Comparison of ENCODE assay signal across 9 mouse cellular contexts in genomic region chr19:57193958-57194357, GRCm38 (mm10).
DNase-seq lines count a peak whose midpoint lies in the region; ATAC-seq and TF ChIP-seq lines count a peak whose summit lies in the region.
"Had no signal": no experiment of that assay in that cellular context is flagged by ENCODE, and none has a peak within 500 bp of the region (broad histone marks: within the 10 kb centered on the region; RNA-seq: fewer than 3 reads in every experiment).

No protein-coding gene starts in this region.

- H3K27me3 ChIP-seq in intestine, postnatal 0 days (replicated peaks; ENCODE audit: control insufficient read depth, insufficient read depth, low read length): no peaks in the 10 kb centered on the region
- H3K27me3 ChIP-seq in intestine, embryonic 16.5 days (replicated peaks; ENCODE audit: control insufficient read depth, insufficient read depth, low read length): no peaks in the 10 kb centered on the region
- H3K27me3 ChIP-seq in Patski: no peaks in the 10 kb centered on the region
- H3K27me3 ChIP-seq in kidney, embryonic 16.5 days (ENCODE audit: insufficient read depth, low read length): no peaks in the 10 kb centered on the region
- H3K27me3 ChIP-seq in neural tube, embryonic 15.5 days (replicated peaks): peaks cover 8% of the 10 kb centered on the region

- in situ Hi-C loops in Patski (cut with MboI; ENCODE audit: low pct_unique_long_range_greater_than_20kb): no loop called here

- no peak overlapping the region for H3K4me2 ChIP-seq in intestine, postnatal 0 days (replicated peaks; ENCODE audit: low read depth)
- H3K4me2 ChIP-seq in intestine, embryonic 16.5 days (ENCODE audit: low read depth, low read length): no peak overlapping the region
- no peak overlapping the region for H3K4me2 ChIP-seq in kidney, embryonic 16.5 days (replicated peaks; ENCODE audit: low read depth, low read length)
- H3K4me2 ChIP-seq in neural tube, embryonic 15.5 days: 0 out of 2 replicates have a peak overlapping the region, but pooled peaks have one; percentile 92
- H3K4me2 ChIP-seq: neural tube, embryonic 12.5 days had no signal

- no peak overlapping the region for H3K9ac ChIP-seq in intestine, postnatal 0 days (ENCODE audit: low read depth, low read length)
- H3K9ac ChIP-seq in intestine, embryonic 16.5 days (ENCODE audit: low read depth, low read length): no peak overlapping the region
- H3K9ac ChIP-seq in kidney, embryonic 16.5 days (replicated peaks; ENCODE audit: low read length): no peak overlapping the region
- no peak overlapping the region for H3K9ac ChIP-seq in neural tube, embryonic 15.5 days (replicated peaks)
- H3K9ac ChIP-seq: neural tube, embryonic 12.5 days had no signal

- no peak overlapping the region for H3K27ac ChIP-seq in intestine, postnatal 0 days (ENCODE audit: low read depth, low read length)
- H3K27ac ChIP-seq in intestine, embryonic 16.5 days (ENCODE audit: low read length): no peak overlapping the region
- no peak overlapping the region for H3K27ac ChIP-seq in kidney, embryonic 16.5 days (ENCODE audit: low read length)
- H3K27ac ChIP-seq in neural tube, embryonic 15.5 days (replicated peaks): no peak overlapping the region
- H3K27ac ChIP-seq: neural tube, embryonic 12.5 days had no signal

- no peaks in the 10 kb centered on the region for H3K36me3 ChIP-seq in intestine, postnatal 0 days (ENCODE audit: control insufficient read depth, insufficient read depth)
- no peaks in the 10 kb centered on the region for H3K36me3 ChIP-seq in intestine, embryonic 16.5 days (ENCODE audit: control insufficient read depth, insufficient read depth, low read length)
- H3K36me3 ChIP-seq in kidney, embryonic 16.5 days (ENCODE audit: insufficient read depth, low read length): no peaks in the 10 kb centered on the region
- no peaks in the 10 kb centered on the region for H3K36me3 ChIP-seq in neural tube, embryonic 15.5 days
- H3K36me3 ChIP-seq: neural tube, embryonic 12.5 days had no signal

- H3K9me3 ChIP-seq in intestine, postnatal 0 days (ENCODE audit: control insufficient read depth): no peaks in the 10 kb centered on the region
- H3K9me3 ChIP-seq in intestine, embryonic 16.5 days (ENCODE audit: control insufficient read depth, low read length): no peaks in the 10 kb centered on the region
- H3K9me3 ChIP-seq in kidney, embryonic 16.5 days (ENCODE audit: low read length): no peaks in the 10 kb centered on the region
- H3K9me3 ChIP-seq in neural tube, embryonic 15.5 days (replicated peaks): no peaks in the 10 kb centered on the region
- H3K9me3 ChIP-seq: neural tube, embryonic 12.5 days had no signal

- POLR2A ChIA-PET in Patski (lab: Charles Lee): interaction anchor here (0.6 to 1.0 kb wide), 2 partner anchors 32 to 58 kb away, joined by 3 to 5 read pairs; no protein-coding TSS in a partner anchor

- DNase-seq in Patski (ENCODE audit: low read depth, low spot score): no peak
- DNase-seq in spleen, adult 12 weeks (ENCODE audit: low spot score): no peak
- no peak for DNase-seq in left cerebral cortex, postnatal 25 days (ENCODE audit: low spot score in 2 of 2)

- intact Hi-C loops in left cerebral cortex, postnatal 25 days (cut with DNase I): no loop called here

- CTCF ChIA-PET in Patski (lab: Charles Lee): interaction anchor here (0.9 to 4.7 kb wide), 9 partner anchors 11 to 128 kb away, joined by 3 to 28 read pairs (median 4); partner anchors contain the start of gene Ablim1

- ATAC-seq in intestine, postnatal 0 days: no peak
- ATAC-seq in intestine, embryonic 16.5 days: no peak
- ATAC-seq in Patski: no peak
- peak; percentile 79 for ATAC-seq in common myeloid progenitor, adult 5-6 weeks (replicated peaks; ENCODE audit: low read depth, poor library complexity, severe bottlenecking)
- 0 out of 2 replicates have a peak, but pooled peaks have one; percentile 28 for ATAC-seq in kidney, embryonic 16.5 days (ENCODE audit: low FRiP score, low TSS enrichment)
- ATAC-seq in neural tube, embryonic 15.5 days (ENCODE audit: low FRiP score): no peak

- 81% methylated on average over 6 of the region's 6 CpGs for WGBS in intestine, postnatal 0 days
- WGBS in intestine, embryonic 16.5 days: 79% methylated on average over 6 of the region's 6 CpGs
- 81% methylated on average over 6 of the region's 6 CpGs for WGBS in kidney, embryonic 16.5 days
- WGBS in neural tube, embryonic 15.5 days: 92% methylated on average over 6 of the region's 6 CpGs

- TF ChIP-seq CTCF in intestine, postnatal 0 days (IDR thresholded peaks at IDR 0.05; ENCODE audit: low read depth): peak; percentile 83
- TF ChIP-seq CTCF in Patski (IDR thresholded peaks at IDR 0.05): peak; percentile 83

- H3K4me3 ChIP-seq in intestine, postnatal 0 days (ENCODE audit: low read depth, low read length): no peak overlapping the region
- H3K4me3 ChIP-seq in intestine, embryonic 16.5 days (ENCODE audit: low read length): no peak overlapping the region
- no peak overlapping the region for H3K4me3 ChIP-seq in kidney, embryonic 16.5 days (ENCODE audit: low read length)
- no peak overlapping the region for H3K4me3 ChIP-seq in neural tube, embryonic 15.5 days (replicated peaks)
- H3K4me3 ChIP-seq: neural tube, embryonic 12.5 days had no signal

- H3K4me1 ChIP-seq in intestine, postnatal 0 days (replicated peaks; ENCODE audit: control insufficient read depth, insufficient read depth, low read length): peaks cover 2% of the 10 kb centered on the region; the same call in 1 of the 2 replicates
- peaks cover 13% of the 10 kb centered on the region for H3K4me1 ChIP-seq in intestine, embryonic 16.5 days (ENCODE audit: control insufficient read depth, insufficient read depth, low read length)
- H3K4me1 ChIP-seq in kidney, embryonic 16.5 days (ENCODE audit: insufficient read depth, low read length): peaks cover 26% of the 10 kb centered on the region
- peaks cover 28% of the 10 kb centered on the region for H3K4me1 ChIP-seq in neural tube, embryonic 15.5 days

Comparison
In these comparisons a context has a peak if more than half of its experiments do, and no peak if none do; other contexts are left out.
1. ATAC-seq: peak in common myeloid progenitor, adult 5-6 weeks (single experiment) and kidney, embryonic 16.5 days (single experiment); none in intestine, postnatal 0 days (single experiment), intestine, embryonic 16.5 days (single experiment), Patski (single experiment) and neural tube, embryonic 15.5 days (single experiment).